Mouse (Mus musculus): ENCODE data around the gene Tpx2.

DNA sequence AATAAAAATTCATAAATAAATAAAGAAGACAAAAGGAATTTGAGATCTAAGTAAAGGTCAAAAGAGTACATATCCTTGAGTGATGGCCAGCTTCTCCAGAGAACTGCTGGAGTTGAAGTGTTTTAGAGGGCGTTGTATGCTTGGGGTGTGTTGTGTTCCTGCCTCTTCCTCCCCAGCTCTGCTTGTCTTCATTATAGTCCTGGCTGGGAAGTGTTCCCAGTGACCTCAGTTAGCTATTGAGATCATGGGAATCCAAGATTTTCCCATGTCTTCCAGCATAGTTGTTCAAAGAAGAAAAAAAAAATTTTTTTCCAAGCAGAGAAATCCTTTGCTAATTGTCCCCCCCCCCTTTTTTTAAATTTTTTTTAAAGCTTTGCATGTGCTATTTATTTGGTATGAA, 14.1 kb downstream of the Tpx2 start:
- TF ChIP-seq CHD2 (IDR thresholded peaks at IDR 0.05; ENCODE audit: low read depth, low read length) (no peak), ZNF384 (IDR thresholded peaks at IDR 0.05; ENCODE audit: low read depth, low read length) (no peak)
